Mouse (Mus musculus) c-Kit-negative CD71-positive TER-119-positive erythroid progenitor cells, embryonic 14.5 days (primary cell): ENCODE measurements around the gene Ddx46.
A peak's percentile ranks its signal among the peaks of the same experiment; 100 is the strongest.
"Not testable (repeated sequence)": the region's sequence is repeated elsewhere in the genome, so short reads cannot be mapped to it uniquely, and the experiment has no call there.

Source experiments
- DNase-seq: peaks from one replicate; pipeline ENCODE4 v3.0.0-alpha.2; 2013; ENCODE audit warnings: low read depth, low spot score

Ddx46 gene

GRCm38 (mm10) chr13:55636185-55636983 is 1.6 kb downstream of the Ddx46 start:
- DNase-seq, result no peak

- peak; percentile 66 for DNase-seq
These were observed 5.7 kb downstream of the Ddx46 start for GRCm38 (mm10) chr13:55640480-55640879.

GRCm38 (mm10) chr13:55644525-55644924 is 9.7 kb downstream of the Ddx46 start:
- no peak for DNase-seq

- no peak for DNase-seq
These were observed 15.3 kb downstream of the Ddx46 start for GRCm38 (mm10) chr13:55650098-55650497.

- DNase-seq, result no peak
These were observed 16.2 kb downstream of the Ddx46 start for GRCm38 (mm10) chr13:55650980-55651379.

- DNase-seq, result peak; percentile 21
These were observed 33.7 kb downstream of the Ddx46 start for GRCm38 (mm10) chr13:55668550-55668949.

GRCm38 (mm10) chr13:55672711-55673110 is 37.9 kb downstream of the Ddx46 start:
- no peak for DNase-seq

GRCm38 (mm10) chr13:55677364-55677763 is 42.5 kb downstream of the Ddx46 start:
- DNase-seq, result no peak

- DNase-seq, result no peak
These were observed 47.4 kb downstream of the Ddx46 start for GRCm38 (mm10) chr13:55682201-55682600.

GRCm38 (mm10) chr13:55683581-55683980 is 48.8 kb downstream of the Ddx46 start:
- no peak for DNase-seq

GRCm38 (mm10) chr13:55686107-55686633 is 51.3 kb downstream of the Ddx46 start:
- no peak for DNase-seq

- no peak for DNase-seq
These were observed 53.2 kb downstream of the Ddx46 start for GRCm38 (mm10) chr13:55687927-55688602.

GRCm38 (mm10) chr13:55692535-55693242 is 57.9 kb downstream of the Ddx46 start, which contains the start of gene B230219D22Rik:
Gene B230219D22Rik (plus strand): TSS chr13:55693124.
- DNase-seq, result peak; percentile 90

- DNase-seq, result no peak
These were observed 58.5 kb downstream of the Ddx46 start for GRCm38 (mm10) chr13:55693243-55693721.

- no peak for DNase-seq
These were observed 59.3 kb downstream of the Ddx46 start for GRCm38 (mm10) chr13:55694110-55694509.

- not testable (repeated sequence) for DNase-seq
These were observed 61.2 kb downstream of the Ddx46 start for GRCm38 (mm10) chr13:55695989-55696388.

GRCm38 (mm10) chr13:55704301-55704700 is 69.5 kb downstream of the Ddx46 start:
- DNase-seq, result no peak

- no peak for DNase-seq
These were observed 78.0 kb downstream of the Ddx46 start for GRCm38 (mm10) chr13:55712846-55713245.

- peak; percentile 72 for DNase-seq
These were observed 79.8 kb downstream of the Ddx46 start, which contains the start of gene Txndc15 for GRCm38 (mm10) chr13:55714501-55715166. Gene Txndc15 (plus strand): TSS chr13:55714650.

GRCm38 (mm10) chr13:55715167-55715512 is 80.3 kb downstream of the Ddx46 start:
- DNase-seq, result no peak

- no peak for DNase-seq
These were observed 81.2 kb downstream of the Ddx46 start for GRCm38 (mm10) chr13:55715908-55716510.
